Mouse (Mus musculus) midbrain, embryonic 15.5 days (tissue): ENCODE data around the gene Nelfe. TPM values are rescaled to one million over a fixed set of nuclear protein-coding genes. Genes with fewer than 3 reads are reported as not detected.
"Not testable (repeated sequence)": the region's sequence is repeated elsewhere in the genome, so short reads cannot be mapped to it uniquely, and the experiment has no call there.

Experiments used
- ATAC-seq: fragments of 200-750 bp; cut with Nextera tagmentation; replicated peaks from 2 replicates; pipeline ENCODE4 v1.8.0; 2017; ENCODE audit warnings: moderate TSS enrichment
- H3K27ac ChIP-seq: fragments of 300-500 bp; sonication (generic); 2 replicates; pipeline ENCODE4 v1.5.1; 2015; ENCODE audit warnings: mild to moderate bottlenecking, inconsistent platforms
- H3K27me3 ChIP-seq: fragments of 300-500 bp; sonication (generic); replicated peaks from 2 replicates; pipeline ENCODE4 v1.6.1; 2015; ENCODE audit warnings: inconsistent platforms
- H3K36me3 ChIP-seq: fragments of 300-500 bp; sonication (generic); replicated peaks from 2 replicates; pipeline ENCODE4 v1.6.1; 2015; ENCODE audit warnings: inconsistent platforms
- H3K4me1 ChIP-seq: fragments of 300-500 bp; sonication (generic); 2 replicates; pipeline ENCODE4 v1.6.1; 2015; ENCODE audit warnings: inconsistent platforms
- H3K4me2 ChIP-seq: fragments of 300-500 bp; sonication (generic); 2 replicates; pipeline ENCODE4 v1.6.1; 2015; ENCODE audit warnings: inconsistent platforms, mild to moderate bottlenecking, moderate library complexity
- H3K4me3 ChIP-seq: fragments of 300-500 bp; sonication (generic); 2 replicates; pipeline ENCODE4 v1.5.1; 2015; ENCODE audit warnings: mild to moderate bottlenecking, inconsistent platforms
- H3K9ac ChIP-seq: fragments of 300-500 bp; sonication (generic); 2 replicates; pipeline ENCODE4 v1.6.1; 2015; ENCODE audit warnings: mild to moderate bottlenecking, inconsistent platforms
- H3K9me3 ChIP-seq: fragments of 300-500 bp; sonication (generic); 2 replicates; pipeline ENCODE4 v1.6.1; 2016; ENCODE audit warnings: inconsistent platforms
- WGBS: fragments of 180-500 bp; shearing (Covaris S2); methylation state at CpG from one replicate; pipeline ENCODE4 v1.1.7; 2015; ENCODE audit warnings: mixed read lengths; 5-methylcytosine and 5-hydroxymethylcytosine counted together
- polyA plus RNA-seq: library from polyadenylated mRNA; unstranded; fragments of >200 nt; fragmentation: Nextera tagmentation; extraction: Ambion mirVana; gene quantifications from 2 replicates; pipeline ENCODE4 v1.2.1, GENCODE M21; 2015

Gene Nelfe
- 76.3 and 82.3 TPM in 2 replicates for polyA plus RNA-seq

DNA sequence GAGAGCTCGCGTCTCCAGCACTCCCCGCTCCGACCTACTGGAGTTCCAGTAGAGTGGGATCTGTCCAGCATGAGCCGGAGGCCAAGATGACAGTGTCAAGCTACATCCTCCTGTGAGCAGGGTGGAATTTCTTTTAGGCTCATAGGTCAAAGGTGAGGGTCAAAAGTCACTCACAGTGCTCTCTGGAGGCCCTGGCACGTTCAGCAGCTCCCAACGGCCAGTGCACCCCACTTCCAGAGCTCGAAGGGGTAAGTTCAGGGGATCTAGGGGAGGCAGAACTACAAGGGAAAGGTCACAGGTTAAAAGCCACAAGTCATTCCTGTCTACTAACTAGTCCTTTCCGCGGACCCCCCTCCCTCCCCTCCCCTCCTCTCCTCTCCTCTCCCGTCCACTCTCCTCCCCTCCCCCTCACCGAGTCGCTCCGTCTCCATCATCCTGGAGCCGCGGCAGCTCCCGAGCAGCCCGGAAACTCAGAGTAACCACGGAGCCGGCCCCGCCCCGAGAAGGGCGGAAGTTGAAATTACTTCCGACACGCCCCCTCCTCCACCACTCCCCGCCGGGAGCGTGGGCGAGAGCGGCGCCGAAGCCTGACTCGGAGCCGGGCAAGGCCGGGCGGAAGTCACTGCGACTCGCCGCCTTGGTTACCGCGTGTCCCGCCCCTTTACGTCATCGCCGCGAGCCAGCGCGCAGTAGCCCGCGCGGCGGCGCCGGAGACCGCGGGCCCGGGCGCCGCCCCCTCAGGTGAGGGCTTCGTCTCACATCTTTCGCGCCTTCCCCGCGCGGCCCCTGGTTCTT is at the start of gene Nelfe, which contains the start of gene Skiv2l:
Nelfe (plus strand) TSS at position 670 of the 795 bp plus-strand sequence.
Skiv2l (minus strand) TSS at position 489 of the 795 bp plus-strand sequence.
- no peaks in the 10 kb centered on the region for H3K27me3 ChIP-seq
- peak within 1 kb of the TSS; percentile 78 for H3K27ac ChIP-seq
- H3K9me3 ChIP-seq = no peaks in the 10 kb centered on the region
- under 1% methylated on average over 65 of the region's 65 CpGs for WGBS
- peaks cover 37% of the 10 kb centered on the region for H3K36me3 ChIP-seq
- H3K4me3 ChIP-seq = peak within 1 kb of the TSS; percentile 99
- ATAC-seq = peak; percentile 97
- H3K9ac ChIP-seq = peak within 1 kb of the TSS; percentile 98
- H3K4me2 ChIP-seq = peak within 1 kb of the TSS; percentile 93
- H3K4me1 ChIP-seq = peaks cover 29% of the 10 kb centered on the region

DNA sequence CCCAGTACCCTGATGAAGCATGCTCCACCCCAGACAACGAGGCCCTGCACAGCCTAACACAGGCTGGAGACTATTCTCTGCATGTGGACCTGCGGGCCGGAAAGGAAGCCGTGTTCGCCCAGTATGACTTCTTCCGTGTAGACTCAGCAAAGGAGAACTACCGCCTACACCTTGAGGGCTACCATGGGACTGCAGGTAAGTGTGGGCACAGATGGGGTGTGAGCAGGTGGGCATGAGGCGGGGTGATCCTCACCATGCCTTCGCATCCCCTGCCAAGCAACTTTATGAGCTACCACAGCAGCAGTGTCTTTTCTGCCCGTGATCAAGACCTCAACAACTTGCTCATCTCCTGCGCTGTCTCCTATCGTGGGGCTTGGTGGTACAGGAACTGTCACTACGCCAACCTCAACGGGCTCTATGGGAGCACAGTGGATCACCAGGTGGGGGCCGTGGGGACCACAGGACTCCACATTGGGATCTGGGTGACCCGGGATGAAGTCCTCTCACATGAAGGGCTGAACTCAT is 49.3 kb upstream of the Nelfe start:
- ATAC-seq = not testable (repeated sequence)
- WGBS = 93% methylated on average over 16 of the region's 16 CpGs

DNA sequence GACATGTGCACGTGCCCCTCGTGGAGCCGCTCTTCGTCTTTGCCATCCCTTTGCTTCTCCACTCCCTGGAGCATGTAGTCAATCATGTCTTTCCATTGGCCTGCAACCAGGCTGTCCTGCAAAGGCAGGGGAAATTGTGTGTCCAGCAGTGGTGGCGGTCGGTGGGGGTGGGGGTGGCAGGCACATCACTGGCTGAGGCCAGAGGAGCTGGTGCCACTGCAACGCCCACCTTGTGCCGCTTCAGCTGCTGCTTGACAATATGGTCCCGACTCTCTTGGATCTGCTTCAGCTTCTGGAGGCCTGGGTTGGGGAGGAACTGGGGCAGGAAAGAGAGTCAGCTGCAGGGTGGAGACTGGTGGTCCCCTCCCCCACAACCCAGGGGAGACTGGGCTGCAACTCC is 47.4 kb upstream of the Nelfe start:
- not testable (repeated sequence) for H3K4me2 ChIP-seq, H3K9ac ChIP-seq, H3K4me1 ChIP-seq, H3K36me3 ChIP-seq, H3K27ac ChIP-seq, H3K9me3 ChIP-seq, H3K27me3 ChIP-seq, ATAC-seq, H3K4me3 ChIP-seq
- WGBS = 90% methylated on average over 9 of the region's 9 CpGs

More for the DNA sequence above, 49.3 kb upstream of the Nelfe start:
- H3K27ac ChIP-seq, H3K4me2 ChIP-seq, H3K4me3 ChIP-seq, H3K27me3 ChIP-seq, H3K4me1 ChIP-seq, H3K9ac ChIP-seq, H3K36me3 ChIP-seq, H3K9me3 ChIP-seq: not testable (repeated sequence)

DNA sequence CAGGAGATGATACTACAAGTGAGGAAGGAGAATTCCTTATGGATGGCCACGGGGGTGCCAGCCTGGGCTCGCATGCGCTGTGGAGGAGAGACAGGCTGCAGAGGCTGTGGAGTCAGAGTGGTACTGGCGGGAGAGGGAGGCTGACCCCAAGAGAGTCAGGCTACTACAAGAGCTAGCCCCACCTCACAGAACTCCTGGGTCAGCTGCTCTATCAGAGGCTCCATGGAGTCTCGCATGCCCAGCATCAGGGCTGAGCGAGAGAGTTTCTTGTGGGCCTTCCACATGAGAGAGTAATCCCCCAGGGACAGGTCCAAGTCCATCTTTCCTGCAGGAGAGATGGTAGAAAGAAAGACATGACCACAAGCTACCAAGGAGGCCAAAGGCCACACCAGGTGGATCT is 46.8 kb upstream of the Nelfe start:
- H3K27me3 ChIP-seq, H3K4me2 ChIP-seq, H3K4me3 ChIP-seq, H3K9me3 ChIP-seq, H3K9ac ChIP-seq, ATAC-seq, H3K36me3 ChIP-seq, H3K4me1 ChIP-seq, H3K27ac ChIP-seq: not testable (repeated sequence)
- 95% methylated on average over 6 of the region's 6 CpGs for WGBS

DNA sequence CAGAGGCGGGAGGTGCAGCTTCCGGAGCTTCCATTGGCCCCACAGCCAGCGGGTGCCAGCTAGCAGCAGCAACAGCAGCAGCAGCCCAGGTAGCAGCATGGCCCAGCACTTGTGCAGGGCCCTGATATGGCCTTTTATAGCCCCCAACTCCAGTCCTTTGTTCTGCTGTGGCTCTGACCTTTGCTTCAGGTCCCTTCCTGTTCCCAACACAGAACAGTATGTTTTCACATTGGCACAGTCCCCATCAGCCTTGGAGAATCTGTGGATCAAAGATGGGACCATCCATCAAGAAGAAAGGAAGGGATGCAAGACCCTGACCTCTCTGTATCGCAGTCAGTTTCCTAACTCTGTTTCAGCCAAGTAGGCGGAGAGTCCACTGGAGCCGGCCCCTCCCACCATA is 45.9 kb upstream of the Nelfe start, which contains the start of gene Cyp21a1:
Cyp21a1 (minus strand) TSS at position 261 of the 400 bp plus-strand sequence.
- not testable (repeated sequence) for H3K27ac ChIP-seq, ATAC-seq, H3K9me3 ChIP-seq, H3K4me1 ChIP-seq, H3K27me3 ChIP-seq, H3K4me3 ChIP-seq, H3K9ac ChIP-seq, H3K4me2 ChIP-seq, H3K36me3 ChIP-seq
- 90% methylated on average over 3 of the region's 6 CpGs for WGBS

DNA sequence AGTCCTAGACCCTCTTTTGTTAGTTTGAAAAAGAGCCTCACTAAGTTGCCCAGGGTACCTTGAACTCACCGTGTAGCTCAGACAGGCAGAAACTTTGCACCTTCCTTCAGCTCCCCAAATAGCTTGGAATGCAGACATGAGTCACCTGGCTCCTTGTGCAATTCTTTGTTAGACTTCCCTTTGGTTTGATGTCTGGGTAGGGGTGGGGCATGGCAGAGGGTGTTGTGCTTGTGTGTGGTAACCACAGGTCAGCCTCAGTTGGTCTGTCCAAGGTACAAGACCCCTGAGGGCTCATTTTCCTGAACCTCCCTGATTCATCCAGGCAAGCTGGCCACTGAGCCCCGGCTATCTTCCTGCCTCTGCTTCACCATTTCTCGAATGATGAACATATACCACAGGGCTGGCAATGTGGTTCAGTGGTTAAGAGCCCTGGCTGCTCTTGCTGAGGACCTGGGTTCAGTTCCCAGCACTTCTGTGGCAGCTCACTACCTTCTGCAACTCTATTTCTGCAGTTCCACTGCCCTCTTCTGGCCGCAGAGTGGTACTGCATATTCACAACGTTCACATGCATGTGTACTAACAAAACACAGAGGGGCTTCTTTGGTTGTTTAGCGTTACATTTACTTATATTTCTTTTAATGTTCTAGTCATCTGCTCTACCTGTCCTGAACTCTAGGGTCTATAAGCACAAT is 45.2 kb upstream of the Nelfe start:
- Histone ChIP-seq H3K27ac (no peak overlapping the region), H3K36me3 (no peaks in the 10 kb centered on the region), H3K9me3 (no peaks in the 10 kb centered on the region), H3K4me2 (no peak overlapping the region), H3K27me3 (no peaks in the 10 kb centered on the region), H3K9ac (no peak overlapping the region), H3K4me3 (no peak overlapping the region), H3K4me1 (no peaks in the 10 kb centered on the region)
- no peak for ATAC-seq
- 78% methylated on average over 6 of the region's 6 CpGs for WGBS

DNA sequence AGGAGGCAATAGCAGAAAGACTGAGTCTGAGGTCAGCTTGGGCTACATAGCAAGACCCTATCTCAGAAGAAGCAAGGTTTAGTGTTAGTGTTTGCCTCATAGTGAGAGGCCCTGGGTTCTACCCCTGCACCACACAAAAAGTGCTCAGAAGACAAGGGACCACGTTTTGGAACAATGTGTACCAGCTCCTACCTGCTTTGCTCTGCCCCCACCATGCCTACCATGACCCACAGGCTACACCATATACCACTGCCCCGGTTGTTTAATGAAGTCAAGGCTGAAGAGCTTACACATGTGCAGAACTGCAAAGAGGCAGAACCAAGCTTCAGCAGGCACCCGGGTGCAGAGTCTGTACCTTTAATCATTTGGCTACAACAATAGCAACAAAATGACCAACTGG is 43.0 kb upstream of the Nelfe start:
- Histone ChIP-seq H3K36me3 (no peaks in the 10 kb centered on the region), H3K27me3 (no peaks in the 10 kb centered on the region), H3K27ac (no peak overlapping the region), H3K4me2 (no peak overlapping the region), H3K4me3 (no peak overlapping the region), H3K9me3 (no peaks in the 10 kb centered on the region), H3K9ac (no peak overlapping the region), H3K4me1 (no peaks in the 10 kb centered on the region)
- 72% methylated on average over 3 of the region's 3 CpGs for WGBS
- no peak for ATAC-seq

DNA sequence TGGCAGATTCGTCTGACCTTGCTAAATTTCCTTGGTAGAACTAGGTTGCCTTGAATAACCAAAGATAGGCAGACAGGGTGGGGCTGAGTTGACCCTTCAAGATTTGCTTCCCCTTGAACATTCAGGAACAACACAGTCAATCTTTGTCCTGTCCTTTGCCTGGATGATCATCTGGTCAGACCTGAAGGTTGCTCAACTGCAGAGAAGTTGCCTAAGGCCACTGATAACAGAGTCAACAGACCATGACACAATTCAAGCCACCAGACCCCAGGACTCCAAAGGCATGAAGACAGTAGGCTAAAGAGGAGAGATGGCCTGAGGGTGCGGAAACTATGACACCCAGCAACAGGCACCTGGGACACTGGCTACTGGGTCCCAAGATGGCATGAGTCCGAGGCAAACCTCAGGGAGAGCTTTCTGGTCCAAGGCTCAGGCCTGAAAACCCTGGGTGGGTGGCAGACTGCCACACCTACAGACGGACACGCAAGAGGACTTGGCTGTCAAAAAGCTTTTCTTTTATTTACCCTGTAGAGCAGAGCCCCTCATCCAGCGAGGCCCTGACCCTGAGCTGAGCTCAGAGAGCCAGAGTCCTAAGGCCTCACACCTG is 41.5 kb upstream of the Nelfe start:
- WGBS = 84% methylated on average over 6 of the region's 6 CpGs

GRCm38 (mm10) chr17:34810411-34810810 is 39.8 kb upstream of the Nelfe start:
- H3K4me1 ChIP-seq, H3K36me3 ChIP-seq, ATAC-seq, H3K4me2 ChIP-seq, H3K9ac ChIP-seq, H3K9me3 ChIP-seq, H3K4me3 ChIP-seq, H3K27ac ChIP-seq, H3K27me3 ChIP-seq: not testable (repeated sequence)
- WGBS = 90% methylated on average over 5 of the region's 5 CpGs

More for the DNA sequence above, 41.5 kb upstream of the Nelfe start:
- no peaks in the 10 kb centered on the region for H3K27me3 ChIP-seq
- no peak overlapping the region for H3K4me3 ChIP-seq
- no peak overlapping the region for H3K27ac ChIP-seq
- no peak overlapping the region for H3K4me2 ChIP-seq
- no peaks in the 10 kb centered on the region for H3K36me3 ChIP-seq
- H3K9me3 ChIP-seq = no peaks in the 10 kb centered on the region
- H3K4me1 ChIP-seq = no peaks in the 10 kb centered on the region
- no peak overlapping the region for H3K9ac ChIP-seq
- no peak for ATAC-seq

GRCm38 (mm10) chr17:34810811-34811210 is 39.4 kb upstream of the Nelfe start:
- H3K4me2 ChIP-seq, H3K27me3 ChIP-seq, H3K27ac ChIP-seq, H3K9ac ChIP-seq, H3K4me1 ChIP-seq, H3K4me3 ChIP-seq, H3K36me3 ChIP-seq, ATAC-seq, H3K9me3 ChIP-seq: not testable (repeated sequence)
- WGBS = 86% methylated on average over 8 of the region's 8 CpGs

GRCm38 (mm10) chr17:34811275-34811674 is 38.9 kb upstream of the Nelfe start:
- Histone ChIP-seq H3K4me3 (no peak overlapping the region), H3K4me1 (no peaks in the 10 kb centered on the region), H3K9ac (no peak overlapping the region), H3K4me2 (no peak overlapping the region), H3K27ac (no peak overlapping the region), H3K9me3 (no peaks in the 10 kb centered on the region), H3K27me3 (no peaks in the 10 kb centered on the region), H3K36me3 (no peaks in the 10 kb centered on the region)
- 74% methylated on average over 15 of the region's 15 CpGs for WGBS
- no peak for ATAC-seq

DNA sequence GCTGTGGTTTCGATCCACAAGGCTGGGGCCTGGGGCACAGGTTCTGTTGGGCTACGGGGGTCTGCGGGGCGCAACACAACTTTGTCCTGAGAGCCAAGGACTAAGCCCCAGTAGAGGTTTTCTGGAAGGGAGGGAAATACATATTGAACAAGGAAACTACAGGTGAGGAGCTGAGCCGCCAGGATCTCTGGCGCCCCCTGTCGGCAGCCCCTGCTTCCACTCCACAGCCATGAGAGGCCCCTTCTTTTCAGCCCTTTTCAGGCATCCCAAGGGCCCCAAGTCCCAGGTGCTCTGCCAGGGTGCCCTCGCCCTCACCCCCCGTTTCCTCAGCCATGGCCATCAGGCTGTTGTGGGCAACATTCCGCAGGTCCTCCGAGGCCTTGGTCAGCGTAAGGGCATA is 36.4 kb upstream of the Nelfe start:
- not testable (repeated sequence) for H3K9me3 ChIP-seq, H3K36me3 ChIP-seq, H3K4me3 ChIP-seq, H3K4me1 ChIP-seq, ATAC-seq, H3K27ac ChIP-seq, H3K27me3 ChIP-seq, H3K9ac ChIP-seq, H3K4me2 ChIP-seq
- 63% methylated on average over 12 of the region's 12 CpGs for WGBS
